14 mouse cellular contexts compared by ENCODE assay signal in genomic region chr3:30213540-30214170, GRCm38 (mm10).
DNase-seq lines count a peak whose midpoint lies in the region; ATAC-seq and TF ChIP-seq lines count a peak whose summit lies in the region.
"Had no signal": no experiment of that assay in that cellular context is flagged by ENCODE, and none has a peak within 500 bp of the region (broad histone marks: within the 10 kb centered on the region; RNA-seq: fewer than 3 reads in every experiment).

No protein-coding gene starts in this region.

- H3K4me3 ChIP-seq in heart, embryonic 13.5 days: no peak overlapping the region
- H3K4me3 ChIP-seq in intestine, postnatal 0 days (ENCODE audit: low read depth, low read length): no peak overlapping the region
- H3K4me3 ChIP-seq: erythroblast, embryonic 14.5 days had no signal

- WGBS in heart, embryonic 13.5 days: 28% methylated on average over 7 of the region's 7 CpGs
- WGBS in intestine, postnatal 0 days: 32% methylated on average over 7 of the region's 7 CpGs

- peak overlapping the region; percentile 54; the same call in 1 of the 2 replicates for H3K27ac ChIP-seq in heart, embryonic 13.5 days (replicated peaks)
- H3K27ac ChIP-seq in intestine, postnatal 0 days (ENCODE audit: low read depth, low read length): no peak overlapping the region

- H3K36me3 ChIP-seq in heart, embryonic 13.5 days: no peaks in the 10 kb centered on the region
- no peaks in the 10 kb centered on the region for H3K36me3 ChIP-seq in intestine, postnatal 0 days (ENCODE audit: control insufficient read depth, insufficient read depth)

- DNase-seq in heart, postnatal 4 days: no peak
- DNase-seq in 3134 (ENCODE audit: extremely low read depth, insufficient read length, low spot score): peak; percentile 29
- peak; percentile 48 for DNase-seq in embryo, embryonic 10 days (ENCODE audit: low spot score)
- DNase-seq in B cell, adult 2 months: no peak
- DNase-seq in gastrocnemius, postnatal 25 days: no peak
- DNase-seq in gastrocnemius, adult 8-10 months (ENCODE audit: low spot score in 2 of 2): no peak
- DNase-seq: adrenal gland, adult 8-10 months; cerebellum, postnatal 14 days; layer of hippocampus, adult 9-11 months; liver, postnatal 0 days; right cerebral cortex, postnatal 25 days had no signal

- 0 out of 2 replicates have a peak, but pooled peaks have one; percentile 16 for TF ChIP-seq CTCF in intestine, postnatal 0 days (IDR thresholded peaks at IDR 0.05; ENCODE audit: low read depth)

- H3K9me3 ChIP-seq in heart, embryonic 13.5 days: no peaks in the 10 kb centered on the region
- H3K9me3 ChIP-seq in intestine, postnatal 0 days (ENCODE audit: control insufficient read depth): no peaks in the 10 kb centered on the region

- H3K27me3 ChIP-seq in heart, embryonic 13.5 days (replicated peaks): no peaks in the 10 kb centered on the region
- no peaks in the 10 kb centered on the region for H3K27me3 ChIP-seq in intestine, postnatal 0 days (replicated peaks; ENCODE audit: control insufficient read depth, insufficient read depth, low read length)

- H3K9ac ChIP-seq in heart, embryonic 13.5 days: peak overlapping the region; percentile 21; the same call in 1 of the 2 replicates
- no peak overlapping the region for H3K9ac ChIP-seq in intestine, postnatal 0 days (ENCODE audit: low read depth, low read length)
- H3K9ac ChIP-seq: liver, postnatal 0 days had no signal

- H3K4me1 ChIP-seq in heart, embryonic 13.5 days: peaks cover 20% of the 10 kb centered on the region
- no peaks in the 10 kb centered on the region; the same call in 1 of the 2 replicates for H3K4me1 ChIP-seq in intestine, postnatal 0 days (replicated peaks; ENCODE audit: control insufficient read depth, insufficient read depth, low read length)

- H3K4me2 ChIP-seq in heart, embryonic 13.5 days: no peak overlapping the region
- no peak overlapping the region for H3K4me2 ChIP-seq in intestine, postnatal 0 days (replicated peaks; ENCODE audit: low read depth)

- ATAC-seq in heart, embryonic 13.5 days (ENCODE audit: extremely low read depth, insufficient number of reproducible peaks, low FRiP score, low TSS enrichment): no peak
- ATAC-seq in intestine, postnatal 0 days: no peak
- ATAC-seq: liver, postnatal 0 days had no signal

Comparison
In these comparisons a context has a peak if more than half of its experiments do, and no peak if none do; other contexts are left out.
1. DNase-seq: peak in 3134 (single experiment) and embryo, embryonic 10 days (single experiment); none in heart, postnatal 4 days (single experiment), B cell, adult 2 months (0 of 2), gastrocnemius, postnatal 25 days (single experiment) and gastrocnemius, adult 8-10 months (0 of 2).